Mouse (Mus musculus): ENCODE measurements around the gene A830018L16Rik.

DNA sequence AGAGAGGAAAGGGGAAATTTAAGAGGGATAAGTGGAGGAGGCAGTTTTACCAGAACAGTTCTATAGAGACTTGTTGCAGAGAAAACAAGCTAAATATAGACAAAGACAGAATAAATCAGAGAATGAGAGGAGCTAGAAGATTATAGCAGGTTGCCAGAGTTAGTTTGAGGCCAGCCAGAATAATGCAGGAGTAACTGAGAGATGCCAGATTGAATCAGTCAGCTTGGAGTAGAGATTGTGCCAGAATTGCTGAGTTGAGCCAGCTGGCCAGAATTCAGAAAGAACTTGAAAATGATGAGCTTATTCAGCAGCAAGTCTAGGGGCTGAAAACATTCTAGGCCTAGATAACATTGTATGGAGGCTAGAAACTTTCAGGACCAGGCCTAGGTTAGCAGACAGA lies 502.0 kb downstream of the A830018L16Rik start:
- TF ChIP-seq CTCF (IDR thresholded peaks at IDR 0.05; ENCODE audit: low read depth): no peak
- TF ChIP-seq EP300 (IDR thresholded peaks at IDR 0.05; ENCODE audit: low read depth): no peak

Data from heart, postnatal 0 days (tissue).